Mouse (Mus musculus) kidney, adult 2 months (tissue): Measurements from ENCODE around the gene Mtch1. TPM values are rescaled to one million over a fixed set of nuclear protein-coding genes. Genes with fewer than 3 reads are reported as not detected.

Experiments
- DNase-seq: peaks from one replicate; pipeline ENCODE4 v3.0.0; 2021
- H3K27ac ChIP-seq: fragments of 200-500 bp; 2 replicates; pipeline ENCODE4 v1.5.1; 2012; ENCODE audit warnings: low read depth, low read length, control low read depth, inconsistent platforms; ENCODE audit not compliant: insufficient read depth
- H3K27me3 ChIP-seq: fragments of 200-500 bp; replicated peaks from 2 replicates; pipeline ENCODE4 v1.6.1; 2012; ENCODE audit warnings: mild to moderate bottlenecking, moderate library complexity, low read length, inconsistent platforms; ENCODE audit not compliant: control insufficient read depth, insufficient read depth
- H3K36me3 ChIP-seq: fragments of 200-500 bp; 2 replicates; pipeline ENCODE4 v1.6.1; 2012; ENCODE audit warnings: mild to moderate bottlenecking, moderate library complexity, low read length, inconsistent platforms; ENCODE audit not compliant: control insufficient read depth, insufficient read depth
- H3K4me1 ChIP-seq: fragments of 200-500 bp; 2 replicates; pipeline ENCODE4 v1.6.1; 2011; ENCODE audit warnings: low read length; ENCODE audit not compliant: control insufficient read depth, insufficient read depth
- H3K4me3 ChIP-seq: fragments of 200-500 bp; 2 replicates; pipeline ENCODE4 v1.5.1; 2011; ENCODE audit warnings: mild to moderate bottlenecking, low read depth, low read length, control low read depth; ENCODE audit not compliant: insufficient read depth
- CTCF ChIP-seq: fragments of 200-500 bp; conservative IDR thresholded peaks from 2 replicates; pipeline ENCODE4 v1.5.1; 2011; ENCODE audit warnings: low read depth, mild to moderate bottlenecking, control low read depth, low read length, moderate library complexity, mixed read lengths; ENCODE audit not compliant: insufficient read depth, insufficient read length
- POLR2A ChIP-seq: fragments of 200-500 bp; IDR thresholded peaks from one replicate; pipeline ENCODE4 v1.6.1; 2011; ENCODE audit warnings: low read depth, low read length, control low read depth
- WGBS: fragments of 180-500 bp; shearing (Covaris S2); methylation state at CpG from one replicate; pipeline ENCODE4 v1.1.7; 2018; 5-methylcytosine and 5-hydroxymethylcytosine counted together
- polyA plus RNA-seq: library from polyadenylated mRNA; depleted of rRNA; stranded (reverse); fragments of >200 nt; gene quantifications from 2 replicates; pipeline ENCODE4 v1.2.3, GENCODE M21; 2012

Gene Mtch1
- polyA plus RNA-seq, 1 experiment: 375 TPM

- TF ChIP-seq CTCF (no peak), POLR2A (no peak)
- no peaks in the 10 kb centered on the region for H3K36me3 ChIP-seq
- 86% methylated on average over 8 of the region's 8 CpGs for WGBS
- H3K27ac ChIP-seq: no peak overlapping the region
- H3K4me1 ChIP-seq: no peaks in the 10 kb centered on the region
- H3K4me3 ChIP-seq: no peak overlapping the region
- DNase-seq: no peak
- no peaks in the 10 kb centered on the region for H3K27me3 ChIP-seq
Measured at GRCm38 (mm10) chr17:29363109-29363508, 15.4 kb upstream of the Mtch1 start.

GRCm38 (mm10) chr17:29361982-29362691, 14.4 kb upstream of the Mtch1 start:
- 71% methylated on average over 8 of the region's 8 CpGs for WGBS
- DNase-seq: no peak
- H3K4me1 ChIP-seq: no peaks in the 10 kb centered on the region
- no peaks in the 10 kb centered on the region for H3K36me3 ChIP-seq
- no peak overlapping the region for H3K27ac ChIP-seq
- H3K27me3 ChIP-seq: no peaks in the 10 kb centered on the region
- H3K4me3 ChIP-seq: no peak overlapping the region
- no peak for TF ChIP-seq CTCF

GRCm38 (mm10) chr17:29360761-29361221, 13.1 kb upstream of the Mtch1 start, which contains the start of gene Fgd2:
Gene Fgd2, plus strand, starts transcription at chr17:29360914.
- Histone ChIP-seq H3K4me1 (peaks cover 10% of the 10 kb centered on the region), H3K36me3 (no peaks in the 10 kb centered on the region), H3K27me3 (no peaks in the 10 kb centered on the region), H3K27ac (no peak within 1 kb of the TSS), H3K4me3 (peak within 1 kb of the TSS; percentile 12; the same call in 1 of the 2 replicates)
- TF ChIP-seq POLR2A (no peak), CTCF (no peak; the same call in 1 of the 2 replicates)
- DNase-seq: peak; percentile 45
- 34% methylated on average over 5 of the region's 5 CpGs for WGBS

DNA sequence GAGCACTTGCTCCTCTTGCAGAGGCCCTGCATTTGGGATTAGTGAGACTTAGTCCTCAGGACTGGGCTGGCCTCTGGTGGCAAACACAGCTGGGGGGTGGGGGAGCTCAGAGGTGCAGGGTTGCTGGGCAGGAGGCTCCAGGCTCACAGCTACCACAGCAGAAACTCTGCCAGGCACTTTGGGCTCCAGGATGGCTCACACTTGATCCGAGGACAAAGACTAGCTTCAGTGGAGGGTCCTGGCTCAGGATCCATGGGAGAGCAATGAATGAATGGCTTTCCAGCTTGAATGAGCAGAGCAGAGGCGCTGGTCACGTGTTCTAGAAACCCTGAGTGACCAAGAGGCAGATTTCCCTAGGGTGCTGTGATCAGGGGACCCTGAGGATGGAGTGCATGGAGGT, 11.2 kb upstream of the Mtch1 start:
- 90% methylated on average over 3 of the region's 3 CpGs for WGBS
- H3K27ac ChIP-seq: no peak overlapping the region

DNA sequence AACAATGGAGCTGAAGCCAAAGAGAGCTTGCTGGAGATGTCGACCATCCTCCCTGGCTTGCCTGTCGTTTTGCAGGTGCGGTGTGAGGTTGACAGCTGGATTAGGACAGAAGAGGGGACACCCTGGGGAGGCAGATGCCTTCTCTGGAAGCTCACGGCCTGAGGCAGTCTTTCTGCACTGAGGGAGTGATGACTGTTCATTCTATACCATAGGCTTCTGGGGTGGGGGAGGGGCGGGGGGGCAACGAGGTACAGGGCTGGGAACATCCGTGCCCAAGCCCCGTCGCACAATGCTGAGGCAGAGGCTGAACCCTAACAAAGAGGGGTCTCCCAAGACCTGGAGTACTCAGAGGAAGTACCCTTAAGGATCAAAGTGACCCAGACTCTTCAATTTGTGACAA, 9.1 kb upstream of the Mtch1 start:
- WGBS: 31% methylated on average over 9 of the region's 9 CpGs
- Histone ChIP-seq H3K4me1 (peaks cover 19% of the 10 kb centered on the region), H3K27ac (no peak overlapping the region), H3K36me3 (no peaks in the 10 kb centered on the region), H3K27me3 (no peaks in the 10 kb centered on the region), H3K4me3 (peak overlapping the region; percentile 30; the same call in 1 of the 2 replicates)
- DNase-seq: no peak
- TF ChIP-seq POLR2A (no peak), CTCF (no peak)

More for the DNA sequence above, 11.2 kb upstream of the Mtch1 start:
- Histone ChIP-seq H3K4me3 (no peak overlapping the region), H3K27me3 (no peaks in the 10 kb centered on the region), H3K4me1 (peaks cover 19% of the 10 kb centered on the region), H3K36me3 (no peaks in the 10 kb centered on the region)
- no peak for DNase-seq
- TF ChIP-seq CTCF: no peak
- no peak for TF ChIP-seq POLR2A

GRCm38 (mm10) chr17:29356479-29356856, 8.7 kb upstream of the Mtch1 start:
- H3K4me1 ChIP-seq: peaks cover 19% of the 10 kb centered on the region
- TF ChIP-seq POLR2A: no peak
- TF ChIP-seq CTCF: no peak
- DNase-seq: peak; percentile 88
- H3K36me3 ChIP-seq: no peaks in the 10 kb centered on the region
- H3K27ac ChIP-seq: peak overlapping the region; percentile 92
- no peaks in the 10 kb centered on the region for H3K27me3 ChIP-seq
- peak overlapping the region; percentile 30; the same call in 1 of the 2 replicates for H3K4me3 ChIP-seq
- WGBS: 8% methylated on average over 11 of the region's 11 CpGs

GRCm38 (mm10) chr17:29355841-29356478, 8.2 kb upstream of the Mtch1 start:
- DNase-seq: peak; percentile 89
- peaks cover 19% of the 10 kb centered on the region for H3K4me1 ChIP-seq
- WGBS: 10% methylated on average over 17 of the region's 17 CpGs
- H3K4me3 ChIP-seq: peak overlapping the region; percentile 21; the same call in 1 of the 2 replicates
- no peaks in the 10 kb centered on the region for H3K27me3 ChIP-seq
- no peaks in the 10 kb centered on the region for H3K36me3 ChIP-seq
- H3K27ac ChIP-seq: peak overlapping the region; percentile 92
- no peak for TF ChIP-seq CTCF
- no peak for TF ChIP-seq POLR2A
